Mouse (Mus musculus) C2C12 (cell line): ENCODE results near the gene Lmo1.

Experiments used
- CTCF ChIP-seq: IDR thresholded peaks from one replicate; pipeline ENCODE4 v1.5.1; 2011; ENCODE audit not compliant: control insufficient read depth, insufficient read depth, insufficient read length
- MAX ChIP-seq: IDR thresholded peaks from one replicate; pipeline ENCODE4 v1.6.1; 2011; ENCODE audit warnings: mild to moderate bottlenecking, control low read depth
- MYOD1 ChIP-seq: IDR thresholded peaks from one replicate; pipeline ENCODE4 v1.6.1; 2011; ENCODE audit warnings: low read depth; ENCODE audit not compliant: control insufficient read depth, insufficient read length
- USF1 ChIP-seq: IDR thresholded peaks from one replicate; pipeline ENCODE4 v1.6.1; 2011; ENCODE audit warnings: low read depth, mild to moderate bottlenecking, control low read depth, moderate library complexity

GRCm38 (mm10) chr7:109096618-109097017 is 78.4 kb downstream of the Lmo1 start:
- TF ChIP-seq CTCF: no peak
- no peak for TF ChIP-seq USF1
- no peak for TF ChIP-seq MYOD1
- TF ChIP-seq MAX: no peak
